Mouse (Mus musculus): ENCODE data around the gene Gjb4.

Gene Gjb4

GRCm38 (mm10) chr4:127311561-127311960 lies 42.3 kb downstream of the Gjb4 start:
- DNase-seq (ENCODE audit: low read depth): no peak

GRCm38 (mm10) chr4:127306915-127307314 lies 47.0 kb downstream of the Gjb4 start:
- no peak for DNase-seq (ENCODE audit: low read depth)

GRCm38 (mm10) chr4:127303796-127304195 lies 50.1 kb downstream of the Gjb4 start:
- DNase-seq (ENCODE audit: low read depth): no peak
